Mouse (Mus musculus): ENCODE results near the gene Bpifb9a. TPM values are rescaled to one million over a fixed set of nuclear protein-coding genes. Genes with fewer than 3 reads are reported as not detected.
"Not testable (repeated sequence)": the region's sequence is repeated elsewhere in the genome, so short reads cannot be mapped to it uniquely, and the experiment has no call there.

Bpifb9a gene
- polyA plus RNA-seq, 1 experiment from 2014 or later: not detected

- H3K4me2 ChIP-seq (replicated peaks): no peak overlapping the region
- no peak overlapping the region for H3K9ac ChIP-seq
- no peak for ATAC-seq (ENCODE audit: low FRiP score, low read depth)
- H3K27ac ChIP-seq: no peak overlapping the region
- no peaks in the 10 kb centered on the region for H3K9me3 ChIP-seq
- H3K4me1 ChIP-seq: no peaks in the 10 kb centered on the region
- no peaks in the 10 kb centered on the region for H3K27me3 ChIP-seq (replicated peaks)
- no peaks in the 10 kb centered on the region for H3K36me3 ChIP-seq
- 93% methylated on average over 10 of the region's 10 CpGs for WGBS
- no peak overlapping the region for H3K4me3 ChIP-seq
Measured at GRCm38 (mm10) chr2:154243356-154244036, 14.2 kb upstream of the Bpifb9a start.

GRCm38 (mm10) chr2:154245322-154245721, 12.3 kb upstream of the Bpifb9a start:
- Histone ChIP-seq H3K9me3 (no peaks in the 10 kb centered on the region), H3K4me2 (replicated peaks) (no peak overlapping the region), H3K4me3 (no peak overlapping the region), H3K4me1 (no peaks in the 10 kb centered on the region), H3K27me3 (replicated peaks) (no peaks in the 10 kb centered on the region), H3K27ac (no peak overlapping the region), H3K36me3 (no peaks in the 10 kb centered on the region), H3K9ac (no peak overlapping the region)
- ATAC-seq (ENCODE audit: low FRiP score, low read depth): no peak
- WGBS: 95% methylated on average over 5 of the region's 5 CpGs

- not testable (repeated sequence) for H3K4me1 ChIP-seq; H3K9me3 ChIP-seq; H3K4me2 ChIP-seq (replicated peaks); H3K36me3 ChIP-seq; H3K27me3 ChIP-seq (replicated peaks); ATAC-seq (ENCODE audit: low FRiP score, low read depth); H3K9ac ChIP-seq; H3K4me3 ChIP-seq; H3K27ac ChIP-seq
- 80% methylated on average over 2 of the region's 4 CpGs for WGBS
Measured at GRCm38 (mm10) chr2:154255254-154255653, 2.4 kb upstream of the Bpifb9a start.

GRCm38 (mm10) chr2:154255770-154256169, 1.9 kb upstream of the Bpifb9a start:
- H3K27me3 ChIP-seq (replicated peaks): no peaks in the 10 kb centered on the region
- no peak overlapping the region for H3K4me3 ChIP-seq
- WGBS: 79% methylated on average over 4 of the region's 4 CpGs
- H3K4me1 ChIP-seq: no peaks in the 10 kb centered on the region
- no peaks in the 10 kb centered on the region for H3K36me3 ChIP-seq
- H3K27ac ChIP-seq: no peak overlapping the region
- no peaks in the 10 kb centered on the region for H3K9me3 ChIP-seq
- H3K4me2 ChIP-seq (replicated peaks): no peak overlapping the region
- H3K9ac ChIP-seq: no peak overlapping the region
- ATAC-seq (ENCODE audit: low FRiP score, low read depth): no peak

- H3K9me3 ChIP-seq; H3K9ac ChIP-seq; H3K27me3 ChIP-seq (replicated peaks); H3K27ac ChIP-seq; H3K4me3 ChIP-seq; ATAC-seq (ENCODE audit: low FRiP score, low read depth); H3K4me2 ChIP-seq (replicated peaks); H3K4me1 ChIP-seq; H3K36me3 ChIP-seq: not testable (repeated sequence)
- 77% methylated on average over 3 of the region's 3 CpGs for WGBS
Measured at GRCm38 (mm10) chr2:154264397-154264796, 6.7 kb downstream of the Bpifb9a start.

GRCm38 (mm10) chr2:154291866-154292265, 34.2 kb downstream of the Bpifb9a start:
- H3K27me3 ChIP-seq (replicated peaks); H3K27ac ChIP-seq; H3K9me3 ChIP-seq; H3K4me1 ChIP-seq; H3K9ac ChIP-seq; H3K36me3 ChIP-seq; H3K4me2 ChIP-seq (replicated peaks); H3K4me3 ChIP-seq; ATAC-seq (ENCODE audit: low FRiP score, low read depth): not testable (repeated sequence)
- WGBS: 88% methylated on average over 3 of the region's 3 CpGs

- ATAC-seq (ENCODE audit: low FRiP score, low read depth): no peak
- H3K27ac ChIP-seq: no peak overlapping the region
Measured at GRCm38 (mm10) chr2:154292833-154293232, 35.2 kb downstream of the Bpifb9a start.

GRCm38 (mm10) chr2:154294746-154295145, 37.1 kb downstream of the Bpifb9a start:
- H3K27me3 ChIP-seq (replicated peaks); H3K4me2 ChIP-seq (replicated peaks); H3K9ac ChIP-seq; H3K9me3 ChIP-seq; H3K4me3 ChIP-seq; ATAC-seq (ENCODE audit: low FRiP score, low read depth); H3K4me1 ChIP-seq; H3K36me3 ChIP-seq; H3K27ac ChIP-seq: not testable (repeated sequence)
- 3% methylated on average over 10 of the region's 10 CpGs for WGBS

More at GRCm38 (mm10) chr2:154292833-154293232, 35.2 kb downstream of the Bpifb9a start:
- Histone ChIP-seq H3K9me3 (no peaks in the 10 kb centered on the region), H3K4me1 (no peaks in the 10 kb centered on the region), H3K27me3 (replicated peaks) (no peaks in the 10 kb centered on the region), H3K9ac (no peak overlapping the region), H3K36me3 (no peaks in the 10 kb centered on the region), H3K4me2 (replicated peaks) (no peak overlapping the region), H3K4me3 (no peak overlapping the region)
- WGBS: 86% methylated on average over 1 of the region's 1 CpGs

- no peaks in the 10 kb centered on the region for H3K36me3 ChIP-seq
- no peak overlapping the region for H3K27ac ChIP-seq
- no peak overlapping the region for H3K9ac ChIP-seq
- 0 out of 2 replicates have a peak, but pooled peaks have one; percentile 37 for ATAC-seq (ENCODE audit: low FRiP score, low read depth)
- H3K4me2 ChIP-seq (replicated peaks): no peak overlapping the region
- H3K9me3 ChIP-seq: no peaks in the 10 kb centered on the region
- no peaks in the 10 kb centered on the region for H3K27me3 ChIP-seq (replicated peaks)
- 9% methylated on average over 1 of the region's 1 CpGs for WGBS
- H3K4me3 ChIP-seq: no peak overlapping the region
- no peaks in the 10 kb centered on the region for H3K4me1 ChIP-seq
Measured at GRCm38 (mm10) chr2:154300496-154300895, 42.8 kb downstream of the Bpifb9a start.

- no peak for ATAC-seq (ENCODE audit: low FRiP score, low read depth)
- Histone ChIP-seq H3K36me3 (no peaks in the 10 kb centered on the region), H3K27me3 (replicated peaks) (no peaks in the 10 kb centered on the region), H3K9ac (no peak overlapping the region), H3K9me3 (no peaks in the 10 kb centered on the region), H3K4me3 (no peak overlapping the region), H3K27ac (no peak overlapping the region), H3K4me2 (replicated peaks) (no peak overlapping the region), H3K4me1 (no peaks in the 10 kb centered on the region)
- 91% methylated on average over 3 of the region's 3 CpGs for WGBS
Measured at GRCm38 (mm10) chr2:154301763-154302162, 44.1 kb downstream of the Bpifb9a start.

- H3K27me3 ChIP-seq (replicated peaks); H3K9me3 ChIP-seq; ATAC-seq (ENCODE audit: low FRiP score, low read depth); H3K4me2 ChIP-seq (replicated peaks); H3K27ac ChIP-seq; H3K9ac ChIP-seq; H3K4me3 ChIP-seq; H3K36me3 ChIP-seq; H3K4me1 ChIP-seq: not testable (repeated sequence)
- WGBS: 79% methylated on average over 1 of the region's 3 CpGs
Measured at GRCm38 (mm10) chr2:154304604-154305003, 47.0 kb downstream of the Bpifb9a start.

GRCm38 (mm10) chr2:154306927-154307326, 49.3 kb downstream of the Bpifb9a start, which contains the start of gene Bpifb9b:
TSS of gene Bpifb9b (plus strand) at chr2:154307227.
- not testable (repeated sequence) for H3K4me3 ChIP-seq; H3K9me3 ChIP-seq; H3K4me1 ChIP-seq; H3K27ac ChIP-seq; H3K36me3 ChIP-seq; H3K4me2 ChIP-seq (replicated peaks); H3K27me3 ChIP-seq (replicated peaks); ATAC-seq (ENCODE audit: low FRiP score, low read depth); H3K9ac ChIP-seq
- WGBS: 84% methylated on average over 4 of the region's 4 CpGs

- H3K4me2 ChIP-seq (replicated peaks); H3K36me3 ChIP-seq; H3K9ac ChIP-seq; H3K4me1 ChIP-seq; H3K9me3 ChIP-seq; ATAC-seq (ENCODE audit: low FRiP score, low read depth); H3K4me3 ChIP-seq; H3K27me3 ChIP-seq (replicated peaks); H3K27ac ChIP-seq: not testable (repeated sequence)
- WGBS: 75% methylated on average over 5 of the region's 5 CpGs
Measured at GRCm38 (mm10) chr2:154313771-154314170, 56.1 kb downstream of the Bpifb9a start.
